Mouse (Mus musculus) erythroblast, embryonic 14.5 days (primary cell): ENCODE results near the gene Gm20509.

Experiments
- GATA1 ChIP-seq: IDR thresholded peaks from 2 replicates; pipeline ENCODE4 v1.6.1; 2012; ENCODE audit warnings: low read length, inconsistent platforms, mixed read lengths
- TAL1 ChIP-seq: IDR thresholded peaks from 3 replicates; pipeline ENCODE4 v1.6.1; 2012; ENCODE audit warnings: low read length, inconsistent platforms, mixed read lengths

DNA sequence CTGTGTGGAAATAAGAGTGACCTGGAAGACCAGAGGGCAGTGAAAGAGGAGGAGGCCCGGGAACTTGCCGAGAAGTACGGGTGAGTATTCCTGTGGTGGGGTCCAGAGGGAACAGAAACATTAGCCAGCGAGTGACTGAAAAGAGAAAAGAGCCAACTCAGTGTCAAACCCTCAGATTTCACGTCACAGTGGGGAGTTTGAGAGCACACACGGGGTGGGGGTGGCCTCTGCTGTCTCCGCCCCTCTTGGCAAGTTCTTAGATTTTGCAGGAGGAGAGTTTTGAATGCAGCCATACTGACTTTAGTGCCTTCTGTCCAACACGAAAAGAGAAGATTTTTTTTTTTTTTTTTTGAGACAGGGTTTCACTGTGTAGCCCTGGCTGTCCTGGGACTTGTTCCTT lies 15.1 kb upstream of the Gm20509 start:
- TF ChIP-seq GATA1: no peak
- no peak for TF ChIP-seq TAL1
